Mouse (Mus musculus): ENCODE measurements around the gene Cpb2. TPM values are rescaled to one million over a fixed set of nuclear protein-coding genes. Genes with fewer than 3 reads are reported as not detected.

The Cpb2 gene
- polyA plus RNA-seq, 1 experiment from 2014 or later = 0.36 TPM

- no peaks in the 10 kb centered on the region for H3K36me3 ChIP-seq (ENCODE audit: control insufficient read depth, insufficient read depth, low read length)
- H3K4me2 ChIP-seq (ENCODE audit: low read depth, low read length) = no peak overlapping the region
- H3K4me1 ChIP-seq (replicated peaks; ENCODE audit: control insufficient read depth, insufficient read depth, low read length) = no peaks in the 10 kb centered on the region
- no peak for ATAC-seq (ENCODE audit: low read depth)
- 72% methylated on average over 11 of the region's 11 CpGs for WGBS
- H3K9me3 ChIP-seq (ENCODE audit: control insufficient read depth, low read length) = no peaks in the 10 kb centered on the region
- no peak overlapping the region for H3K9ac ChIP-seq (ENCODE audit: low read length)
- no peak overlapping the region for H3K4me3 ChIP-seq (ENCODE audit: low read length)
- no peaks in the 10 kb centered on the region for H3K27me3 ChIP-seq (ENCODE audit: control insufficient read depth, insufficient read depth, low read depth, low read length)
- no peak overlapping the region for H3K27ac ChIP-seq (ENCODE audit: low read length)
Observed at GRCm38 (mm10) chr14:75213752-75214151, 28.3 kb upstream of the Cpb2 start.

GRCm38 (mm10) chr14:75218843-75219242 is 23.2 kb upstream of the Cpb2 start:
- whole genome bisulfite sequencing = 94% methylated on average over 2 of the region's 2 CpGs
- Histone ChIP-seq H3K36me3 (ENCODE audit: control insufficient read depth, insufficient read depth, low read length) (0 out of 2 replicates have a peak, but pooled peaks cover 2% of the 10 kb centered on the region), H3K9ac (ENCODE audit: low read length) (no peak overlapping the region), H3K4me1 (replicated peaks; ENCODE audit: control insufficient read depth, insufficient read depth, low read length) (no peaks in the 10 kb centered on the region), H3K4me3 (ENCODE audit: low read length) (no peak overlapping the region), H3K4me2 (ENCODE audit: low read depth, low read length) (no peak overlapping the region), H3K9me3 (ENCODE audit: control insufficient read depth, low read length) (no peaks in the 10 kb centered on the region), H3K27ac (ENCODE audit: low read length) (no peak overlapping the region), H3K27me3 (ENCODE audit: control insufficient read depth, insufficient read depth, low read depth, low read length) (no peaks in the 10 kb centered on the region)
- no peak for ATAC-seq (ENCODE audit: low read depth)

- no peak for ATAC-seq (ENCODE audit: low read depth)
- WGBS = 76% methylated on average over 5 of the region's 5 CpGs
Observed at GRCm38 (mm10) chr14:75219250-75219913, 22.7 kb upstream of the Cpb2 start.

GRCm38 (mm10) chr14:75222386-75222785 is 19.7 kb upstream of the Cpb2 start:
- Histone ChIP-seq H3K9me3 (ENCODE audit: control insufficient read depth, low read length) (no peaks in the 10 kb centered on the region), H3K9ac (ENCODE audit: low read length) (no peak overlapping the region), H3K36me3 (ENCODE audit: control insufficient read depth, insufficient read depth, low read length) (0 out of 2 replicates have a peak, but pooled peaks cover 2% of the 10 kb centered on the region), H3K27ac (ENCODE audit: low read length) (no peak overlapping the region), H3K4me2 (ENCODE audit: low read depth, low read length) (no peak overlapping the region), H3K4me1 (replicated peaks; ENCODE audit: control insufficient read depth, insufficient read depth, low read length) (no peaks in the 10 kb centered on the region), H3K27me3 (ENCODE audit: control insufficient read depth, insufficient read depth, low read depth, low read length) (no peaks in the 10 kb centered on the region), H3K4me3 (ENCODE audit: low read length) (no peak overlapping the region)
- ATAC-seq (ENCODE audit: low read depth) = no peak
- 69% methylated on average over 6 of the region's 6 CpGs for WGBS

More at GRCm38 (mm10) chr14:75219250-75219913, 22.7 kb upstream of the Cpb2 start:
- Histone ChIP-seq H3K4me3 (ENCODE audit: low read length) (no peak overlapping the region), H3K4me1 (replicated peaks; ENCODE audit: control insufficient read depth, insufficient read depth, low read length) (no peaks in the 10 kb centered on the region), H3K27me3 (ENCODE audit: control insufficient read depth, insufficient read depth, low read depth, low read length) (no peaks in the 10 kb centered on the region), H3K9ac (ENCODE audit: low read length) (no peak overlapping the region), H3K36me3 (ENCODE audit: control insufficient read depth, insufficient read depth, low read length) (0 out of 2 replicates have a peak, but pooled peaks cover 2% of the 10 kb centered on the region), H3K9me3 (ENCODE audit: control insufficient read depth, low read length) (no peaks in the 10 kb centered on the region), H3K27ac (ENCODE audit: low read length) (no peak overlapping the region), H3K4me2 (ENCODE audit: low read depth, low read length) (no peak overlapping the region)

GRCm38 (mm10) chr14:75227453-75228084 is 14.5 kb upstream of the Cpb2 start:
- no peaks in the 10 kb centered on the region for H3K27me3 ChIP-seq (ENCODE audit: control insufficient read depth, insufficient read depth, low read depth, low read length)
- WGBS = 67% methylated on average over 6 of the region's 6 CpGs
- H3K27ac ChIP-seq (ENCODE audit: low read length) = no peak overlapping the region
- no peaks in the 10 kb centered on the region for H3K4me1 ChIP-seq (replicated peaks; ENCODE audit: control insufficient read depth, insufficient read depth, low read length)
- no peak for ATAC-seq (ENCODE audit: low read depth)
- H3K9me3 ChIP-seq (ENCODE audit: control insufficient read depth, low read length) = no peaks in the 10 kb centered on the region
- no peak overlapping the region for H3K4me3 ChIP-seq (ENCODE audit: low read length)
- no peak overlapping the region for H3K4me2 ChIP-seq (ENCODE audit: low read depth, low read length)
- no peak overlapping the region for H3K9ac ChIP-seq (ENCODE audit: low read length)
- H3K36me3 ChIP-seq (ENCODE audit: control insufficient read depth, insufficient read depth, low read length) = no peaks in the 10 kb centered on the region

- H3K4me3 ChIP-seq (ENCODE audit: low read length) = no peak overlapping the region
- no peaks in the 10 kb centered on the region for H3K27me3 ChIP-seq (ENCODE audit: control insufficient read depth, insufficient read depth, low read depth, low read length)
- no peak overlapping the region for H3K4me2 ChIP-seq (ENCODE audit: low read depth, low read length)
- H3K27ac ChIP-seq (ENCODE audit: low read length) = no peak overlapping the region
- H3K36me3 ChIP-seq (ENCODE audit: control insufficient read depth, insufficient read depth, low read length) = no peaks in the 10 kb centered on the region
- H3K4me1 ChIP-seq (replicated peaks; ENCODE audit: control insufficient read depth, insufficient read depth, low read length) = no peaks in the 10 kb centered on the region
- H3K9ac ChIP-seq (ENCODE audit: low read length) = no peak overlapping the region
- no peak for ATAC-seq (ENCODE audit: low read depth)
- 53% methylated on average over 2 of the region's 2 CpGs for WGBS
- no peaks in the 10 kb centered on the region for H3K9me3 ChIP-seq (ENCODE audit: control insufficient read depth, low read length)
Observed at GRCm38 (mm10) chr14:75229834-75230233, 12.3 kb upstream of the Cpb2 start.

- Histone ChIP-seq H3K27me3 (ENCODE audit: control insufficient read depth, insufficient read depth, low read depth, low read length) (no peaks in the 10 kb centered on the region), H3K27ac (ENCODE audit: low read length) (no peak overlapping the region), H3K4me3 (ENCODE audit: low read length) (no peak overlapping the region), H3K9ac (ENCODE audit: low read length) (no peak overlapping the region), H3K36me3 (ENCODE audit: control insufficient read depth, insufficient read depth, low read length) (no peaks in the 10 kb centered on the region), H3K4me2 (ENCODE audit: low read depth, low read length) (no peak overlapping the region), H3K4me1 (replicated peaks; ENCODE audit: control insufficient read depth, insufficient read depth, low read length) (no peaks in the 10 kb centered on the region), H3K9me3 (ENCODE audit: control insufficient read depth, low read length) (no peaks in the 10 kb centered on the region)
- ATAC-seq (ENCODE audit: low read depth) = no peak
- 84% methylated on average over 5 of the region's 5 CpGs for WGBS
Observed at GRCm38 (mm10) chr14:75233070-75233469, 9.0 kb upstream of the Cpb2 start.

GRCm38 (mm10) chr14:75235552-75235951 is 6.5 kb upstream of the Cpb2 start:
- no peak overlapping the region for H3K9ac ChIP-seq (ENCODE audit: low read length)
- ATAC-seq (ENCODE audit: low read depth) = no peak
- H3K9me3 ChIP-seq (ENCODE audit: control insufficient read depth, low read length) = no peaks in the 10 kb centered on the region
- no peak overlapping the region for H3K4me2 ChIP-seq (ENCODE audit: low read depth, low read length)
- H3K36me3 ChIP-seq (ENCODE audit: control insufficient read depth, insufficient read depth, low read length) = no peaks in the 10 kb centered on the region
- H3K4me1 ChIP-seq (replicated peaks; ENCODE audit: control insufficient read depth, insufficient read depth, low read length) = no peaks in the 10 kb centered on the region
- H3K4me3 ChIP-seq (ENCODE audit: low read length) = no peak overlapping the region
- no peak overlapping the region for H3K27ac ChIP-seq (ENCODE audit: low read length)
- 75% methylated on average over 8 of the region's 8 CpGs for WGBS
- no peaks in the 10 kb centered on the region for H3K27me3 ChIP-seq (ENCODE audit: control insufficient read depth, insufficient read depth, low read depth, low read length)

GRCm38 (mm10) chr14:75235955-75236635 is 6.0 kb upstream of the Cpb2 start:
- Histone ChIP-seq H3K4me2 (ENCODE audit: low read depth, low read length) (no peak overlapping the region), H3K9ac (ENCODE audit: low read length) (no peak overlapping the region), H3K9me3 (ENCODE audit: control insufficient read depth, low read length) (no peaks in the 10 kb centered on the region), H3K4me1 (replicated peaks; ENCODE audit: control insufficient read depth, insufficient read depth, low read length) (no peaks in the 10 kb centered on the region), H3K4me3 (ENCODE audit: low read length) (no peak overlapping the region), H3K27me3 (ENCODE audit: control insufficient read depth, insufficient read depth, low read depth, low read length) (no peaks in the 10 kb centered on the region), H3K36me3 (ENCODE audit: control insufficient read depth, insufficient read depth, low read length) (no peaks in the 10 kb centered on the region), H3K27ac (ENCODE audit: low read length) (no peak overlapping the region)
- WGBS = 56% methylated on average over 9 of the region's 9 CpGs
- ATAC-seq (ENCODE audit: low read depth) = no peak
